Mouse (Mus musculus): ENCODE data around the gene Rnase2a. TPM values are rescaled to one million over a fixed set of nuclear protein-coding genes. Genes with fewer than 3 reads are reported as not detected.
A peak's percentile ranks its signal among the peaks of the same experiment; 100 is the strongest.

The Rnase2a gene
- total and polyA plus RNA-seq, 3 experiments, result not detected

DNA sequence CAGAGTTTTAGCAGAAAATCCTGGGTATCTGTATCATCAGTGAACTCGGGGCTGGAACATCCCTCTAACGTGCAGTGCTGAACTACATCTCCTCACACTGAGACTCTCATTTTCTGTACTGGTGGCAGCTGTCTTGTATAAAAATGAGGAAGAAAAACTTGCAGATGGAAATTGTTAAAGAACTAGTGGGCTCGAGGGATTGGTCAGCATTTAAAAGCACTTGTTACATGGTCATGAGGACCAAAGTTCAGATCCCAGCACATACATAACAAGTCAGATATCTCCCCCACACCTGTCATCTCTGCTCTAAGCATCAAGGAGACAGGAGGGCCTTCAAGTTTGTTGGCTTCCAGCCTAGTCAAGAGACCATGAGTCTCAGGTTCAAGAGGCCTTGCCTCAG lies 5.6 kb downstream of the Rnase2a start:
- Histone ChIP-seq H3K27me3 (replicated peaks) (no peaks in the 10 kb centered on the region), H3K4me2 (ENCODE audit: insufficient read depth, low read depth, poor library complexity, severe bottlenecking) (no peak overlapping the region), H3K4me3 (replicated peaks in 1 of 3; ENCODE audit: low read depth in 2 of 3, low read length in 2 of 3, poor library complexity in 1 of 3) (no peak overlapping the region), H3K79me2 (replicated peaks; ENCODE audit: control insufficient read depth, extremely low read depth, insufficient read depth, poor library complexity, severe bottlenecking) (no peaks in the 10 kb centered on the region), H3K27ac (ENCODE audit: insufficient read depth, low read depth) (peak overlapping the region; percentile 43), H3K9ac (ENCODE audit: insufficient read depth, low read depth) (no peak overlapping the region), H3K4me1 (ENCODE audit: control insufficient read depth in 1 of 2, insufficient read depth in 2 of 2) (peaks cover 30 to 80% of the 10 kb centered on the region in 2 experiments), H3K36me3 (replicated peaks in 1 of 2; ENCODE audit: control insufficient read depth in 1 of 2, insufficient read depth in 1 of 2, low read length in 1 of 2) (no peaks in the 10 kb centered on the region), H3K9me3 (replicated peaks; ENCODE audit: low read length) (no peaks in the 10 kb centered on the region)
- in situ Hi-C loops (cut with MboI; ENCODE audit: low pct_ligation_motif_present, low pct_unique_long_range_greater_than_20kb, low sequenced_read_pairs) (loop anchor here (5.0 to 25.0 kb wide), 2 partner anchors 78 to 438 kb away; partner anchors contain the start of genes Ccnb1ip1 and Parp2), dilution Hi-C loops (cut with MboI; ENCODE audit: extremely low pct_ligation_motif_present, extremely low pct_unique_long_range_greater_than_20kb, low sequenced_read_pairs) (no loop called here)
- peak; percentile 59 for TF ChIP-seq EP300 (IDR thresholded peaks at IDR 0.05; ENCODE audit: low read length)
- no peak for TF ChIP-seq ELF1 (IDR thresholded peaks at IDR 0.05; ENCODE audit: low read depth, low read length)
- peak; percentile 52 for DNase-seq (ENCODE audit: extremely low read depth)

DNA sequence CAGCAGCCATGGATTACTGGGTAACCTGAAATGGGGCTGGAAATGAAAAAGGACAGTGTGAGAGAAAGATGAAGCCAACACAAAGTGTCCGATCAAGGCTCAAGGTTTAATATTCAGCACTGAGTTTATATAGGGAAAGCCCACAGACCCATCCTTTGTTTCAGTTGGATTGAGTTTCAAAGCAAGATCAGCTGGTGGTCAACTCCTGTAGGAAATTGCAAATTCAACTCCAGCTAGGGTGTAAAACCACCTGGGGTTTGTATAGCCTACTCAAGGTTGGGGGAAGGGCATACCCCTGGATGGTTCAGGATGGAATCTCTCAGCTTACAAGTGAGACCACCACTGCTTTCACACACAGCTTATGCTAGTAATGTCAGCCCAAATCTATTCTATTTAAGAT lies 8.2 kb downstream of the Rnase2a start:
- no peaks in the 10 kb centered on the region for H3K27me3 ChIP-seq (replicated peaks)
- TF ChIP-seq PAX5 (IDR thresholded peaks at IDR 0.05; ENCODE audit: low read length) (no peak), CTCF (conservative IDR thresholded peaks at IDR 0.05 in 1 of 2, IDR thresholded peaks at IDR 0.05 in 1 of 2; ENCODE audit: low read depth in 2 of 2, low read length in 2 of 2) (no peak), MAFK (IDR thresholded peaks at IDR 0.05; ENCODE audit: insufficient replicate concordance, low read length) (no peak), ZMIZ1 (IDR thresholded peaks at IDR 0.05; ENCODE audit: low read depth, low read length) (no peak), POLR2AphosphoS2 (IDR thresholded peaks at IDR 0.05; ENCODE audit: low read depth, low read length) (no peak), GABPA (IDR thresholded peaks at IDR 0.05; ENCODE audit: insufficient replicate concordance, low read depth, low read length) (no peak)
- H3K4me1 ChIP-seq (ENCODE audit: control insufficient read depth in 1 of 2, insufficient read depth in 2 of 2), result peaks cover 20 to 64% of the 10 kb centered on the region in 2 experiments
- H3K9ac ChIP-seq (ENCODE audit: insufficient read depth, low read depth), result no peak overlapping the region
- no peaks in the 10 kb centered on the region for H3K36me3 ChIP-seq (replicated peaks in 1 of 2; ENCODE audit: control insufficient read depth in 1 of 2, insufficient read depth in 1 of 2, low read length in 1 of 2)
- dilution Hi-C loops (cut with MboI; ENCODE audit: extremely low pct_ligation_motif_present, extremely low pct_unique_long_range_greater_than_20kb, low sequenced_read_pairs) (no loop called here), in situ Hi-C loops (cut with MboI; ENCODE audit: low pct_ligation_motif_present, low pct_unique_long_range_greater_than_20kb, low sequenced_read_pairs) (no loop called here)
- H3K9me3 ChIP-seq (replicated peaks; ENCODE audit: low read length), result no peaks in the 10 kb centered on the region
- H3K79me2 ChIP-seq (replicated peaks; ENCODE audit: control insufficient read depth, extremely low read depth, insufficient read depth, poor library complexity, severe bottlenecking), result no peaks in the 10 kb centered on the region
- DNase-seq (ENCODE audit: extremely low read depth), result no peak
- no peak overlapping the region for H3K4me2 ChIP-seq (ENCODE audit: insufficient read depth, low read depth, poor library complexity, severe bottlenecking)
- no peak overlapping the region for H3K4me3 ChIP-seq (replicated peaks in 1 of 3; ENCODE audit: low read depth in 2 of 3, low read length in 2 of 3, poor library complexity in 1 of 3)
- H3K27ac ChIP-seq (ENCODE audit: insufficient read depth, low read depth), result no peak overlapping the region

- TF ChIP-seq ZMIZ1 (IDR thresholded peaks at IDR 0.05; ENCODE audit: low read depth, low read length) (no peak), JUN (IDR thresholded peaks at IDR 0.05; ENCODE audit: insufficient read depth, low read depth, low read length) (no peak), ZKSCAN1 (IDR thresholded peaks at IDR 0.05; ENCODE audit: borderline replicate concordance, low read depth, low read length) (no peak), SMC3 (IDR thresholded peaks at IDR 0.05; ENCODE audit: low read depth, low read length) (peak; percentile 94), RAD21 (IDR thresholded peaks at IDR 0.05; ENCODE audit: low read depth, low read length) (peak; percentile 87), POLR2AphosphoS2 (IDR thresholded peaks at IDR 0.05; ENCODE audit: low read depth, low read length) (no peak), ZC3H11A (IDR thresholded peaks at IDR 0.05; ENCODE audit: low read depth, low read length) (peak; percentile 87), MYC (IDR thresholded peaks at IDR 0.05; ENCODE audit: low read depth, low read length) (peak; percentile 82), JUND (conservative IDR thresholded peaks at IDR 0.05; ENCODE audit: low read depth, low read length) (0 out of 2 replicates have a peak, but pooled peaks have one; percentile 36), MEF2A (IDR thresholded peaks at IDR 0.05; ENCODE audit: borderline replicate concordance, low read depth, low read length) (no peak), POLR2A (IDR thresholded peaks at IDR 0.05; ENCODE audit: low read depth, low read length) (no peak), CTCF (conservative IDR thresholded peaks at IDR 0.05 in 1 of 2, IDR thresholded peaks at IDR 0.05 in 1 of 2; ENCODE audit: low read depth in 2 of 2, low read length in 2 of 2) (peak; percentile 83 to 90), IRF4 (IDR thresholded peaks at IDR 0.05; ENCODE audit: low read depth, low read length) (0 out of 2 replicates have a peak, but pooled peaks have one; percentile 26), MAZ (IDR thresholded peaks at IDR 0.05; ENCODE audit: low read depth, low read length) (no peak)
- H3K4me2 ChIP-seq (ENCODE audit: insufficient read depth, low read depth, poor library complexity, severe bottlenecking), result no peak overlapping the region
- no peak overlapping the region for H3K4me3 ChIP-seq (replicated peaks in 1 of 3; ENCODE audit: low read depth in 2 of 3, low read length in 2 of 3, poor library complexity in 1 of 3)
- no peak overlapping the region for H3K9ac ChIP-seq (ENCODE audit: insufficient read depth, low read depth)
- H3K4me1 ChIP-seq (ENCODE audit: control insufficient read depth in 1 of 2, insufficient read depth in 2 of 2), result peaks cover 11 to 49% of the 10 kb centered on the region in 2 experiments
- H3K27me3 ChIP-seq (replicated peaks), result no peaks in the 10 kb centered on the region
- H3K9me3 ChIP-seq (replicated peaks; ENCODE audit: low read length), result no peaks in the 10 kb centered on the region
- in situ Hi-C loops (cut with MboI; ENCODE audit: low pct_ligation_motif_present, low pct_unique_long_range_greater_than_20kb, low sequenced_read_pairs) (no loop called here), dilution Hi-C loops (cut with MboI; ENCODE audit: extremely low pct_ligation_motif_present, extremely low pct_unique_long_range_greater_than_20kb, low sequenced_read_pairs) (no loop called here)
- H3K27ac ChIP-seq (ENCODE audit: insufficient read depth, low read depth), result no peak overlapping the region
- peak; percentile 79 for DNase-seq (ENCODE audit: extremely low read depth)
- no peaks in the 10 kb centered on the region for H3K79me2 ChIP-seq (replicated peaks; ENCODE audit: control insufficient read depth, extremely low read depth, insufficient read depth, poor library complexity, severe bottlenecking)
- H3K36me3 ChIP-seq (replicated peaks in 1 of 2; ENCODE audit: control insufficient read depth in 1 of 2, insufficient read depth in 1 of 2, low read length in 1 of 2), result no peaks in the 10 kb centered on the region
Measured at GRCm38 (mm10) chr14:51240899-51241298, 15.0 kb downstream of the Rnase2a start.

All from CH12.LX (cell line).